Mouse (Mus musculus): ENCODE measurements around the gene Agrn. TPM values are rescaled to one million over a fixed set of nuclear protein-coding genes. Genes with fewer than 3 reads are reported as not detected.
A peak's percentile ranks its signal among the peaks of the same experiment; 100 is the strongest.

Agrn gene
- polyA plus RNA-seq (2015; fragmentation: Nextera tagmentation; extraction: Ambion mirVana) = 83.7 and 92.1 TPM in 2 replicates

DNA sequence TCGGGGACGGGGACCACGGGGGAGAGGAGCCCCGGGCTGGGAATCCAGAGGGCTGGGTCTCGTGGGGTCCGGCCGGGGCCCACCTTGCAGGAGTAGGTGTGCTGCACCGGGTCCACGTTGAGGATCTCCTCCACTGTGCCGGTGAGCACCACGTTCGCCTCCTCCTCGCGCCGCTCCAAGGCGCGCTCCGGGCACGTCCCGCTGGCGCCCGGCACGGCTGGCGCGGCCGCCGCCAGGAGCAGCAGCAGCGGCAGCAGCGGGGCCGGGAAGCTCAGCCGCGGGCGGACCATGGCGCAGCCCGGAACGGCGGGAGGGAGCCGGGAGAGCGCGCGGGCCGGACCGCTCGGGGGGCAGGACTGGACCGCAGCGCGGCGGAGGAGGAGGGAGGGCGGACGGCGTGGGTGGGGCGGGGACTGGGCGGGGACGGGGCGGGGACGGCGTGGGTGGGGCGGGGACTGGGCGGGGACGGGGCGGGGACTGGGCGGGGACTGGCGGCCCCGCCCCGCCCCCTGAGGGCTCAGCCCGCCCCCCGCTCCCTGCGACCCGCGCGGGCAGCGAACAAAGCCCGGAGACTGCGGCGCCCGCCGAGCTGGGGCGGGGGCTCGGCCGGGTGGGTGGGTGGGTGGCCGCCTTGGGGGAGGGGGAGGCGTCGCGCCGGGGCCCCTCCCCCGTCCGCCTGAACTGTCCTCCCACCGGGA is at the start of gene Agrn:
TSS of gene Agrn (minus strand) at position 358 of the 698 bp plus-strand sequence.
- Histone ChIP-seq H3K4me2 (peak within 1 kb of the TSS; percentile 96), H3K27me3 (peaks cover 3% of the 10 kb centered on the region), H3K9ac (peak within 1 kb of the TSS; percentile 90), H3K36me3 (peaks cover 26% of the 10 kb centered on the region), H3K27ac (peak within 1 kb of the TSS; percentile 92), H3K9me3 (no peaks in the 10 kb centered on the region), H3K4me1 (peaks cover 47% of the 10 kb centered on the region), H3K4me3 (peak within 1 kb of the TSS; percentile 92)
- WGBS = 0% methylated on average over 28 of the region's 88 CpGs
- peak; percentile 79 for ATAC-seq (ENCODE audit: insufficient number of reproducible peaks, insufficient read depth, low FRiP score, low TSS enrichment, low read depth)

DNA sequence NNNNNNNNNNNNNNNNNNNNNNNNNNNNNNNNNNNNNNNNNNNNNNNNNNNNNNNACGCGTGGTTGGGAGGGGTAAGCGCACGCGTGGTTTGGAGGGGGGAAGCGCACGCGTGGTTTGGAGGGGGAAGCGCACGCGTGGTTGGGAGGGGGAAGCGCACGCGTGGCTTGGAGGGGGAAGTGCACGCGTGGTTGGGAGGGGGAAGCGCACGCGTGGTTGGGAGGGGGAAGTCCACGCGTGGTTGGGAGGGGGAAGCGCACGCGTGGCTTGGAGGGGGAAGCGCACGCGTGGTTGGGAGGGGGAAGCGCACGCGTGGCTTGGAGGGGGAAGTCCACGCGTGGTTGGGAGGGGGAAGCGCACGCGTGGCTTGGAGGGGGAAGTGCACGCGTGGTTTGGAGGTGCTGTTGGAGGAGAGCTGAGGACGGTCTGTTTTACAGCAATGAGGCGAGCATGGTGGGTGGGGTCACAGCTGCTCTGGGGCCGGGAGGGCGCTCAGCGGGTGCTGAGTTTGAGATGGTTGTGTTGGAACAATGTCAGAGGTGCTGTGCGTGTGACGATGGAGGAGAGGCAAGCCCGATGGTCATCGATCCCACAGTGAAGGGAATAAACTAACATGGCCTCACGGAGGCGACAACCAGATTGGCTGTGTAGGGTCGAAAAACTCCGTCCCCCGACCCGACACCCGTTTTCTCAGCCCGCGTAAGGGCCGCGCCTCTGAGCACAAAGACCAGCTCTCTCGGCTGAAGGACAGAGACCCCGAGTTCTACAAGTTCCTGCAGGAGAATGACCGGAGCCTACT is 39.6 kb upstream of the Agrn start:
- peak overlapping the region; percentile 95 for H3K4me2 ChIP-seq
- no peaks in the 10 kb centered on the region for H3K27me3 ChIP-seq
- H3K9me3 ChIP-seq = no peaks in the 10 kb centered on the region
- H3K27ac ChIP-seq = peak overlapping the region; percentile 66; the same call in 1 of the 2 replicates
- H3K4me1 ChIP-seq = peaks cover 18% of the 10 kb centered on the region
- peaks cover 58% of the 10 kb centered on the region for H3K36me3 ChIP-seq
- 29% methylated on average over 58 of the region's 60 CpGs for WGBS
- H3K4me3 ChIP-seq = peak overlapping the region; percentile 88
- no peak for ATAC-seq (ENCODE audit: insufficient number of reproducible peaks, insufficient read depth, low FRiP score, low TSS enrichment, low read depth)
- H3K9ac ChIP-seq = peak overlapping the region; percentile 80

GRCm38 (mm10) chr4:156235808-156236533 is 38.7 kb upstream of the Agrn start, which contains the start of gene Noc2l:
Noc2l (plus strand) TSS chr4:156236010.
- under 1% methylated on average over 90 of the region's 90 CpGs for WGBS

DNA sequence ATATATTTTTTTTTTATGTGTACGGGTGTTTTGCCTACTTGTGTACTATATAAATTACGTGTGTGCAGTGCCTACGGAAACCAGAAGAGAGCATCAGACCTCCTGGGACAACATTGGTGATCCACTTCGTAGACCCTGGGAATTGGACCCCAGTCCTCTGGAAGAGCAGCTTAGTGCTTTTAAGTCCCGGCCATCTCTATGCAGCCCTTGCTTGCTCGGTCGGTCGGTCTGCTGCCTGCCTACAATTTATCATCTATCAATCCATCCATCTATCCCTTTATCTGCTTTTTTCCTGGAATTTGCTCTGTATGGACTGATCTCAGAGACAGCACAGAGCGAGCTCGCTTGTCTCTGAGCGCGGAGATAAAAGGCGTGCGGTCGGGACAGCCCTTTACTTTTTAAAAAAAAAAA is 38.1 kb upstream of the Agrn start:
- peak overlapping the region; percentile 88 for H3K4me3 ChIP-seq
- peaks cover 18% of the 10 kb centered on the region for H3K4me1 ChIP-seq
- WGBS = 1% methylated on average over 15 of the region's 15 CpGs
- peak overlapping the region; percentile 80; the same call in 1 of the 2 replicates for H3K9ac ChIP-seq
- H3K4me2 ChIP-seq = peak overlapping the region; percentile 95
- peak overlapping the region; percentile 91 for H3K27ac ChIP-seq
- H3K9me3 ChIP-seq = no peaks in the 10 kb centered on the region
- H3K36me3 ChIP-seq = peaks cover 58% of the 10 kb centered on the region
- no peak for ATAC-seq (ENCODE audit: insufficient number of reproducible peaks, insufficient read depth, low FRiP score, low TSS enrichment, low read depth)
- no peaks in the 10 kb centered on the region for H3K27me3 ChIP-seq

More at GRCm38 (mm10) chr4:156235808-156236533, 38.7 kb upstream of the Agrn start, which contains the start of gene Noc2l:
- H3K27me3 ChIP-seq = no peaks in the 10 kb centered on the region
- ATAC-seq (ENCODE audit: insufficient number of reproducible peaks, insufficient read depth, low FRiP score, low TSS enrichment, low read depth) = peak; percentile 77
- peak within 1 kb of the TSS; percentile 88 for H3K4me3 ChIP-seq
- H3K4me2 ChIP-seq = peak within 1 kb of the TSS; percentile 95
- peak within 1 kb of the TSS; percentile 88 for H3K9ac ChIP-seq
- H3K4me1 ChIP-seq = peaks cover 18% of the 10 kb centered on the region
- H3K36me3 ChIP-seq = peaks cover 58% of the 10 kb centered on the region
- H3K27ac ChIP-seq = peak within 1 kb of the TSS; percentile 91
- H3K9me3 ChIP-seq = no peaks in the 10 kb centered on the region

GRCm38 (mm10) chr4:156234701-156235213 is 37.5 kb upstream of the Agrn start, which contains the start of gene Plekhn1:
Plekhn1 (minus strand) TSS chr4:156234857.
- peak within 1 kb of the TSS; percentile 88 for H3K9ac ChIP-seq
- peak within 1 kb of the TSS; percentile 95 for H3K4me2 ChIP-seq
- under 1% methylated on average over 46 of the region's 48 CpGs for WGBS
- H3K4me1 ChIP-seq = peaks cover 18% of the 10 kb centered on the region
- no peaks in the 10 kb centered on the region for H3K9me3 ChIP-seq
- H3K27me3 ChIP-seq = no peaks in the 10 kb centered on the region
- ATAC-seq (ENCODE audit: insufficient number of reproducible peaks, insufficient read depth, low FRiP score, low TSS enrichment, low read depth) = no peak
- H3K27ac ChIP-seq = peak within 1 kb of the TSS; percentile 91
- peaks cover 58% of the 10 kb centered on the region for H3K36me3 ChIP-seq
- H3K4me3 ChIP-seq = peak within 1 kb of the TSS; percentile 88

- H3K27ac ChIP-seq = peak overlapping the region; percentile 39; the same call in 1 of the 2 replicates
- peaks cover 18% of the 10 kb centered on the region for H3K4me1 ChIP-seq
- peak overlapping the region; percentile 88 for H3K9ac ChIP-seq
- peak overlapping the region; percentile 74 for H3K4me3 ChIP-seq
- peaks cover 58% of the 10 kb centered on the region for H3K36me3 ChIP-seq
- peak overlapping the region; percentile 95 for H3K4me2 ChIP-seq
- H3K27me3 ChIP-seq = no peaks in the 10 kb centered on the region
- 2% methylated on average over 17 of the region's 17 CpGs for WGBS
- no peak for ATAC-seq (ENCODE audit: insufficient number of reproducible peaks, insufficient read depth, low FRiP score, low TSS enrichment, low read depth)
- H3K9me3 ChIP-seq = no peaks in the 10 kb centered on the region
Measured at GRCm38 (mm10) chr4:156234021-156234501, 36.8 kb upstream of the Agrn start.

- WGBS = 21% methylated on average over 12 of the region's 12 CpGs
- H3K36me3 ChIP-seq = peaks cover 44% of the 10 kb centered on the region
- peaks cover 12% of the 10 kb centered on the region for H3K4me1 ChIP-seq
- peak overlapping the region; percentile 42 for H3K4me2 ChIP-seq
- H3K4me3 ChIP-seq = peak overlapping the region; percentile 17
- no peak overlapping the region for H3K27ac ChIP-seq
- no peaks in the 10 kb centered on the region for H3K9me3 ChIP-seq
- H3K27me3 ChIP-seq = no peaks in the 10 kb centered on the region
- H3K9ac ChIP-seq = peak overlapping the region; percentile 40; the same call in 1 of the 2 replicates
- ATAC-seq (ENCODE audit: insufficient number of reproducible peaks, insufficient read depth, low FRiP score, low TSS enrichment, low read depth) = peak; percentile 35; the same call in 1 of the 2 replicates
Measured at GRCm38 (mm10) chr4:156228393-156229024, 31.2 kb upstream of the Agrn start.

- Histone ChIP-seq H3K9ac (peak overlapping the region; percentile 40), H3K4me1 (peaks cover 9% of the 10 kb centered on the region), H3K27me3 (no peaks in the 10 kb centered on the region), H3K4me3 (peak overlapping the region; percentile 17), H3K36me3 (peaks cover 41% of the 10 kb centered on the region), H3K27ac (peak overlapping the region; percentile 33; the same call in 1 of the 2 replicates), H3K9me3 (no peaks in the 10 kb centered on the region), H3K4me2 (peak overlapping the region; percentile 42)
- ATAC-seq (ENCODE audit: insufficient number of reproducible peaks, insufficient read depth, low FRiP score, low TSS enrichment, low read depth) = no peak
- WGBS = 33% methylated on average over 18 of the region's 18 CpGs
Measured at GRCm38 (mm10) chr4:156227752-156228392, 30.6 kb upstream of the Agrn start.

- peaks cover 9% of the 10 kb centered on the region for H3K4me1 ChIP-seq
- no peak for ATAC-seq (ENCODE audit: insufficient number of reproducible peaks, insufficient read depth, low FRiP score, low TSS enrichment, low read depth)
- H3K27me3 ChIP-seq = no peaks in the 10 kb centered on the region
- H3K4me2 ChIP-seq = no peak overlapping the region
- no peak overlapping the region for H3K9ac ChIP-seq
- WGBS = 90% methylated on average over 2 of the region's 2 CpGs
- H3K4me3 ChIP-seq = no peak overlapping the region
- no peak overlapping the region for H3K27ac ChIP-seq
- H3K9me3 ChIP-seq = no peaks in the 10 kb centered on the region
- H3K36me3 ChIP-seq = peaks cover 17% of the 10 kb centered on the region
Measured at GRCm38 (mm10) chr4:156224276-156224675, 27.0 kb upstream of the Agrn start.

GRCm38 (mm10) chr4:156219936-156220335 is 22.6 kb upstream of the Agrn start:
- Histone ChIP-seq H3K4me2 (no peak overlapping the region), H3K4me1 (0 out of 2 replicates have a peak, but pooled peaks cover 5% of the 10 kb centered on the region), H3K36me3 (peaks cover 12% of the 10 kb centered on the region; the same call in 1 of the 2 replicates), H3K27ac (no peak overlapping the region), H3K4me3 (no peak overlapping the region), H3K27me3 (no peaks in the 10 kb centered on the region), H3K9me3 (no peaks in the 10 kb centered on the region), H3K9ac (no peak overlapping the region)
- ATAC-seq (ENCODE audit: insufficient number of reproducible peaks, insufficient read depth, low FRiP score, low TSS enrichment, low read depth) = no peak
- 91% methylated on average over 11 of the region's 11 CpGs for WGBS
